Mouse (Mus musculus) small intestine, adult 2 months (tissue): ENCODE measurements around the gene 1700069L16Rik. TPM values are rescaled to one million over a fixed set of nuclear protein-coding genes. Genes with fewer than 3 reads are reported as not detected.

Source experiments
- H3K27ac ChIP-seq: fragments of 200-500 bp; 2 replicates; pipeline ENCODE4 v1.5.1; 2012; ENCODE audit warnings: low read depth, low read length, control low read depth, inconsistent platforms; ENCODE audit not compliant: insufficient read depth
- H3K27me3 ChIP-seq: fragments of 200-500 bp; 2 replicates; pipeline ENCODE4 v1.6.1; 2012; ENCODE audit warnings: mild to moderate bottlenecking, moderate library complexity, low read length, inconsistent platforms; ENCODE audit not compliant: control insufficient read depth, insufficient read depth
- H3K36me3 ChIP-seq: fragments of 200-500 bp; 2 replicates; pipeline ENCODE4 v1.6.1; 2012; ENCODE audit warnings: mild to moderate bottlenecking, low read length, control low read depth, inconsistent platforms; ENCODE audit not compliant: control insufficient read depth, insufficient read depth
- H3K4me1 ChIP-seq: fragments of 200-500 bp; 2 replicates; pipeline ENCODE4 v1.6.1; 2012; ENCODE audit warnings: low read length, inconsistent platforms, mixed read lengths; ENCODE audit not compliant: control insufficient read depth, insufficient read depth, insufficient read length
- H3K4me3 ChIP-seq: fragments of 200-500 bp; 2 replicates; pipeline ENCODE4 v1.5.1; 2012; ENCODE audit warnings: low read depth, mild to moderate bottlenecking, control low read depth, inconsistent platforms, low read length, moderate library complexity
- CTCF ChIP-seq: fragments of 200-500 bp; IDR thresholded peaks from 2 replicates; pipeline ENCODE4 v1.5.1; 2012; ENCODE audit warnings: low read depth, mild to moderate bottlenecking, control low read depth, inconsistent platforms, low read length, moderate library complexity, mixed read lengths; ENCODE audit not compliant: insufficient replicate concordance, insufficient read length; ENCODE audit errors: extremely low read depth
- POLR2A ChIP-seq: fragments of 200-500 bp; IDR thresholded peaks from 2 replicates; pipeline ENCODE4 v1.6.1; 2012; ENCODE audit warnings: low read depth, mild to moderate bottlenecking, control low read depth, inconsistent platforms, low read length, moderate library complexity
- WGBS: fragments of 180-500 bp; shearing (Covaris S2); methylation state at CpG from one replicate; pipeline ENCODE4 v1.1.7; 2018; 5-methylcytosine and 5-hydroxymethylcytosine counted together
- polyA plus RNA-seq: library from polyadenylated mRNA; depleted of rRNA; stranded (reverse); fragments of >200 nt; gene quantifications from 2 replicates; pipeline ENCODE4 v1.2.3, GENCODE M21; 2012; rRNA removed

1700069L16Rik gene
- polyA plus RNA-seq = not detected in 2 replicates

GRCm38 (mm10) chr5:113724446-113724845 lies at the start of gene 1700069L16Rik:
Gene 1700069L16Rik, minus strand, starts transcription at chr5:113724772.
- no peaks in the 10 kb centered on the region for H3K4me1 ChIP-seq
- TF ChIP-seq POLR2A (no peak), CTCF (peak; percentile 88)
- no peak within 1 kb of the TSS for H3K4me3 ChIP-seq
- 5% methylated on average over 15 of the region's 15 CpGs for WGBS
- no peaks in the 10 kb centered on the region for H3K36me3 ChIP-seq
- H3K27me3 ChIP-seq = peaks cover 3% of the 10 kb centered on the region; the same call in 1 of the 2 replicates
- no peak within 1 kb of the TSS for H3K27ac ChIP-seq

- H3K27ac ChIP-seq = no peak overlapping the region
- peaks cover 33% of the 10 kb centered on the region for H3K36me3 ChIP-seq
- H3K4me3 ChIP-seq = peak overlapping the region; percentile 89
- no peaks in the 10 kb centered on the region for H3K27me3 ChIP-seq
- under 1% methylated on average over 7 of the region's 7 CpGs for WGBS
- TF ChIP-seq CTCF = peak; percentile 98
- TF ChIP-seq POLR2A = no peak
- H3K4me1 ChIP-seq = peaks cover 12% of the 10 kb centered on the region; the same call in 1 of the 2 replicates
Measured at GRCm38 (mm10) chr5:113773664-113774063, 49.1 kb upstream of the 1700069L16Rik start.

- TF ChIP-seq CTCF (no peak), POLR2A (no peak)
- H3K36me3 ChIP-seq = peaks cover 30% of the 10 kb centered on the region
- WGBS = under 1% methylated on average over 38 of the region's 38 CpGs
- H3K27me3 ChIP-seq = no peaks in the 10 kb centered on the region
- H3K27ac ChIP-seq = peak overlapping the region; percentile 13; the same call in 1 of the 2 replicates
- peak overlapping the region; percentile 89 for H3K4me3 ChIP-seq
- H3K4me1 ChIP-seq = peaks cover 12% of the 10 kb centered on the region; the same call in 1 of the 2 replicates
Measured at GRCm38 (mm10) chr5:113772905-113773519, 48.4 kb upstream of the 1700069L16Rik start.

- H3K4me1 ChIP-seq = peaks cover 12% of the 10 kb centered on the region; the same call in 1 of the 2 replicates
- no peaks in the 10 kb centered on the region for H3K27me3 ChIP-seq
- peak within 1 kb of the TSS; percentile 94 for H3K27ac ChIP-seq
- no peak for TF ChIP-seq CTCF
- peak; percentile 56; the same call in 1 of the 2 replicates for TF ChIP-seq POLR2A
- under 1% methylated on average over 49 of the region's 49 CpGs for WGBS
- peaks cover 28% of the 10 kb centered on the region for H3K36me3 ChIP-seq
- H3K4me3 ChIP-seq = peak within 1 kb of the TSS; percentile 89
Measured at GRCm38 (mm10) chr5:113772450-113772895, 47.9 kb upstream of the 1700069L16Rik start, which contains the start of the genes Sart3 and Iscu. Gene Sart3, minus strand, starts transcription at chr5:113772510. Gene Iscu, plus strand, starts transcription at chr5:113772748.

GRCm38 (mm10) chr5:113771213-113772162 lies 46.9 kb upstream of the 1700069L16Rik start:
- Histone ChIP-seq H3K36me3 (peaks cover 23% of the 10 kb centered on the region), H3K4me1 (peaks cover 7% of the 10 kb centered on the region; the same call in 1 of the 2 replicates), H3K27ac (peak overlapping the region; percentile 94), H3K4me3 (peak overlapping the region; percentile 83), H3K27me3 (no peaks in the 10 kb centered on the region)
- WGBS = under 1% methylated on average over 97 of the region's 97 CpGs
- TF ChIP-seq CTCF (no peak), POLR2A (peak; percentile 66; the same call in 1 of the 2 replicates)

- H3K4me1 ChIP-seq = no peaks in the 10 kb centered on the region; the same call in 1 of the 2 replicates
- no peak for TF ChIP-seq POLR2A
- TF ChIP-seq CTCF = no peak
- peaks cover 11% of the 10 kb centered on the region; the same call in 1 of the 2 replicates for H3K36me3 ChIP-seq
- H3K4me3 ChIP-seq = no peak overlapping the region
- no peaks in the 10 kb centered on the region for H3K27me3 ChIP-seq
- 90% methylated on average over 8 of the region's 8 CpGs for WGBS
- no peak overlapping the region for H3K27ac ChIP-seq
Measured at GRCm38 (mm10) chr5:113768806-113769205, 44.2 kb upstream of the 1700069L16Rik start.
